ENCODE assay signal across 9 mouse cellular contexts in genomic region chr2:48624040-48624439, GRCm38 (mm10).
DNase-seq lines count a peak whose midpoint lies in the region; ATAC-seq lines count a peak whose summit lies in the region.
"Had no signal": no experiment of that assay in that cellular context is flagged by ENCODE, and none has a peak within 500 bp of the region (broad histone marks: within the 10 kb centered on the region; RNA-seq: fewer than 3 reads in every experiment).

No protein-coding gene starts in this region.

- 67% methylated on average over 6 of the region's 6 CpGs for WGBS in forebrain, embryonic 12.5 days
- WGBS in forebrain, embryonic 15.5 days = 42% methylated on average over 6 of the region's 6 CpGs
- 42% methylated on average over 6 of the region's 6 CpGs for WGBS in lung, embryonic 15.5 days

- H3K36me3 ChIP-seq in forebrain, embryonic 12.5 days (replicated peaks) = no peaks in the 10 kb centered on the region
- H3K36me3 ChIP-seq in forebrain, embryonic 15.5 days = no peaks in the 10 kb centered on the region
- H3K36me3 ChIP-seq in lung, embryonic 15.5 days = no peaks in the 10 kb centered on the region

- peaks cover 4% of the 10 kb centered on the region; the same call in 1 of the 2 replicates for H3K4me1 ChIP-seq in forebrain, embryonic 12.5 days
- peaks cover 16% of the 10 kb centered on the region for H3K4me1 ChIP-seq in forebrain, embryonic 15.5 days
- H3K4me1 ChIP-seq in lung, embryonic 15.5 days = peaks cover 3% of the 10 kb centered on the region; the same call in 1 of the 2 replicates

- H3K4me2 ChIP-seq in forebrain, embryonic 12.5 days = no peak overlapping the region
- H3K4me2 ChIP-seq in forebrain, embryonic 15.5 days (replicated peaks) = no peak overlapping the region
- H3K4me2 ChIP-seq in lung, embryonic 15.5 days = no peak overlapping the region
- H3K4me2 ChIP-seq: midbrain, embryonic 11.5 days had no signal

- no peak overlapping the region for H3K9ac ChIP-seq in forebrain, embryonic 12.5 days
- H3K9ac ChIP-seq in forebrain, embryonic 15.5 days (replicated peaks) = no peak overlapping the region
- H3K9ac ChIP-seq in lung, embryonic 15.5 days = no peak overlapping the region

- DNase-seq in adipocyte (ENCODE audit: low spot score) = peak; percentile 39
- peak; percentile 41 for DNase-seq in kidney, adult 18-20 months
- DNase-seq in spleen, postnatal 36 days (ENCODE audit: low spot score in 2 of 2) = no peak
- DNase-seq in embryo, embryonic 9.5 days (ENCODE audit: extremely low spot score) = no peak
- no peak for DNase-seq in layer of hippocampus, postnatal 10 days (ENCODE audit: low spot score in 2 of 2)

- ATAC-seq in forebrain, embryonic 12.5 days (ENCODE audit: low FRiP score) = peak; percentile 44; the same call in 1 of the 2 replicates
- no peak; the same call in 1 of the 2 replicates for ATAC-seq in forebrain, embryonic 15.5 days (replicated peaks)
- peak; percentile 76 for ATAC-seq in lung, embryonic 15.5 days (ENCODE audit: borderline replicate concordance, extremely low read depth, low FRiP score, low TSS enrichment)

- no peak overlapping the region for H3K4me3 ChIP-seq in forebrain, embryonic 12.5 days (replicated peaks)
- H3K4me3 ChIP-seq in forebrain, embryonic 15.5 days = no peak overlapping the region
- no peak overlapping the region for H3K4me3 ChIP-seq in lung, embryonic 15.5 days

- H3K27me3 ChIP-seq in forebrain, embryonic 12.5 days = no peaks in the 10 kb centered on the region
- H3K27me3 ChIP-seq in forebrain, embryonic 15.5 days = no peaks in the 10 kb centered on the region
- no peaks in the 10 kb centered on the region for H3K27me3 ChIP-seq in lung, embryonic 15.5 days

- H3K9me3 ChIP-seq in forebrain, embryonic 12.5 days = no peaks in the 10 kb centered on the region
- H3K9me3 ChIP-seq in forebrain, embryonic 15.5 days = no peaks in the 10 kb centered on the region
- no peaks in the 10 kb centered on the region for H3K9me3 ChIP-seq in lung, embryonic 15.5 days

- H3K27ac ChIP-seq in forebrain, embryonic 12.5 days = no peak overlapping the region
- H3K27ac ChIP-seq in forebrain, embryonic 15.5 days (replicated peaks) = no peak overlapping the region
- peak overlapping the region; percentile 63 for H3K27ac ChIP-seq in lung, embryonic 15.5 days

Comparison
In these comparisons a context has a peak if more than half of its experiments do, and no peak if none do; other contexts are left out.
1. DNase-seq: peak in adipocyte (single experiment) and kidney, adult 18-20 months (single experiment); none in spleen, postnatal 36 days (0 of 2), embryo, embryonic 9.5 days (single experiment) and layer of hippocampus, postnatal 10 days (0 of 2).